Mouse (Mus musculus) erythroblast, embryonic 14.5 days (primary cell): Measurements from ENCODE around the gene Phf23.

ENCODE experiments used
- GATA1 ChIP-seq: IDR thresholded peaks from 2 replicates; pipeline ENCODE4 v1.6.1; 2012; ENCODE audit warnings: low read length, inconsistent platforms, mixed read lengths
- TAL1 ChIP-seq: IDR thresholded peaks from 3 replicates; pipeline ENCODE4 v1.6.1; 2012; ENCODE audit warnings: low read length, inconsistent platforms, mixed read lengths

GRCm38 (mm10) chr11:69966860-69967517, 28.6 kb upstream of the Phf23 start:
- TF ChIP-seq GATA1 (no peak), TAL1 (no peak)
